Mouse (Mus musculus) hindbrain, embryonic 12.5 days (tissue): ENCODE measurements around the gene Tom1l1. TPM values are rescaled to one million over a fixed set of nuclear protein-coding genes. Genes with fewer than 3 reads are reported as not detected.
"Not testable (repeated sequence)": the region's sequence is repeated elsewhere in the genome, so short reads cannot be mapped to it uniquely, and the experiment has no call there.

Experiments
- ATAC-seq: fragments of 200-750 bp; cut with Nextera tagmentation; 2 replicates; pipeline ENCODE4 v1.8.0; 2017; ENCODE audit warnings: moderate TSS enrichment; ENCODE audit not compliant: low FRiP score
- H3K27ac ChIP-seq: fragments of 300-500 bp; sonication (generic); 2 replicates; pipeline ENCODE4 v1.5.1; 2016; ENCODE audit warnings: mild to moderate bottlenecking
- H3K27me3 ChIP-seq: fragments of 300-500 bp; sonication (generic); 2 replicates; pipeline ENCODE4 v1.6.1; 2016; ENCODE audit warnings: mild to moderate bottlenecking
- H3K36me3 ChIP-seq: fragments of 300-500 bp; sonication (generic); 2 replicates; pipeline ENCODE4 v1.6.1; 2016; ENCODE audit warnings: mild to moderate bottlenecking
- H3K4me1 ChIP-seq: fragments of 300-500 bp; sonication (generic); 2 replicates; pipeline ENCODE4 v1.6.1; 2016
- H3K4me2 ChIP-seq: fragments of 300-500 bp; sonication (generic); replicated peaks from 2 replicates; pipeline ENCODE4 v1.6.1; 2016; ENCODE audit warnings: mild to moderate bottlenecking
- H3K4me3 ChIP-seq: fragments of 300-500 bp; sonication (generic); 2 replicates; pipeline ENCODE4 v1.5.1; 2016; ENCODE audit warnings: mild to moderate bottlenecking
- H3K9ac ChIP-seq: fragments of 300-500 bp; sonication (generic); 2 replicates; pipeline ENCODE4 v1.6.1; 2016; ENCODE audit warnings: mild to moderate bottlenecking, moderate library complexity
- H3K9me3 ChIP-seq: fragments of 300-500 bp; sonication (generic); replicated peaks from 2 replicates; pipeline ENCODE4 v1.6.1; 2016; ENCODE audit warnings: mild to moderate bottlenecking
- WGBS: fragments of 180-500 bp; shearing (Covaris S2); methylation state at CpG from one replicate; pipeline ENCODE4 v1.1.7; 2016; 5-methylcytosine and 5-hydroxymethylcytosine counted together
- polyA plus RNA-seq: library from polyadenylated mRNA; unstranded; fragments of >200 nt; fragmentation: Nextera tagmentation; extraction: Ambion mirVana; gene quantifications from 2 replicates; pipeline ENCODE4 v1.2.1, GENCODE M21; 2016

The Tom1l1 gene
- 15.5 and 17.0 TPM in 2 replicates for polyA plus RNA-seq

GRCm38 (mm10) chr11:90687460-90688416, at the start of gene Tom1l1:
TSS of gene Tom1l1 (minus strand) at chr11:90688366.
- no peaks in the 10 kb centered on the region for H3K9me3 ChIP-seq
- 7% methylated on average over 47 of the region's 47 CpGs for WGBS
- H3K4me1 ChIP-seq: peaks cover 2% of the 10 kb centered on the region; the same call in 1 of the 2 replicates
- no peak within 1 kb of the TSS; the same call in 1 of the 2 replicates for H3K27ac ChIP-seq
- H3K9ac ChIP-seq: peak within 1 kb of the TSS; percentile 65
- peak within 1 kb of the TSS; percentile 91 for H3K4me2 ChIP-seq
- H3K27me3 ChIP-seq: peaks cover 8% of the 10 kb centered on the region; the same call in 1 of the 2 replicates
- H3K36me3 ChIP-seq: no peaks in the 10 kb centered on the region
- H3K4me3 ChIP-seq: peak within 1 kb of the TSS; percentile 58
- ATAC-seq: peak; percentile 90

DNA sequence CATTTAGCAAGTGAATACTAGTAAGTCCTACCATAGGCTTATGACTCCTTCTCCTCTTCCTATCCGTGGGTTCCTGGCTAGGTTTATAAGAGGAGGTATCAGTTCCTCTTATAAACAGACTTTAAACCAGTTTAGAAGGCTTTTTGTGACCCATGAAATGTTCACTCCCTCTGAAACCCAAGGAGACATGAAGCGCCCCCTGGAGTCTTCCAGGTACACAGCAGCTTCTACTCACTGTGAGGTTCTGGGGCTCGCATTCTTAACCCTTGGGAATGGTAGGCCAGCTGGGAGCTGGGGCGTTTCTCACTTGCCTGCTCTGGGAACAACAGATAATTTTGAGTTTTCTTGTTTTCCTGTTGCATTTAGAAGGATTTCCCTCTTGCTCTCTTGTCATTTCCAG, 45.4 kb upstream of the Tom1l1 start:
- no peak for ATAC-seq
- Histone ChIP-seq H3K9me3 (no peaks in the 10 kb centered on the region), H3K4me3 (no peak overlapping the region), H3K4me1 (no peaks in the 10 kb centered on the region), H3K36me3 (no peaks in the 10 kb centered on the region), H3K9ac (no peak overlapping the region), H3K4me2 (no peak overlapping the region), H3K27me3 (no peaks in the 10 kb centered on the region), H3K27ac (no peak overlapping the region)
- WGBS: 76% methylated on average over 4 of the region's 4 CpGs

DNA sequence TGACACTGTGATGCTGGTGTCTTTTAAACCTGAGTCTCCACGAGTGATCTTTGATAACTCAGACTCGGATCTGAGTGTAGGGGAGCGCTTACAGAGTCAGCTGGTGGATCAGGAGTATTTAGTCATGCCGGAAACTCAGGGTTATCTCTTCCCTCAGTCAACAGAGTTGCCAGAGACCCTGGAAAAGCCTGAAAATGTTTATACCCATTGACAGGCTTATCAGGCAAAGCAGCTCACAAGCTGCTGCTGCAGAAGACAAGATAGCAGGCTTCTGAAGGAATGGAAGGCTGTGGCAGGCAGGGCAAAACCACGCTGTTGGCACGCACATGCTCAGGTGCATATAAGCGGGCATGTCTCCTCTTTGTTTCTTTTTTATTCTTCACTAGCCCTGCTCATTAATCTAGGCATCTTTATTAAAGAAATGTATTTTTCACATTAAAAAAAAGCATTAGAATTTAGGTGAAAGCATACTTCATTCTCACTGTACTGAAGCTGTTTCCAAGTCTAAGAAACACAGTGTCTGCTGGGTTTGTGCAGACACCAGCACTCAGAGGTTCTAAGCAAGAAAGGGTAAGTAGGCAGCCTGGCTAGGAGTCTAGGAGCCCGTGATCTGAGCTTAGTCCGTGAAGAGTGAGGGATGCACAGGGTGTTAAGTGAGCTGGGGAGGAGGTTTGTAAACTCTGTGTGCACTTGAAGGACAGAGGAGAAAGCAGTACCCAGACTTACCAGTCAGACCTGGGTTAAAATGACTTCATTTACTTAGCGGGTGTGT, 39.4 kb upstream of the Tom1l1 start:
- H3K4me1 ChIP-seq: 0 out of 2 replicates have a peak, but pooled peaks cover 2% of the 10 kb centered on the region
- H3K4me2 ChIP-seq: no peak overlapping the region
- no peaks in the 10 kb centered on the region for H3K36me3 ChIP-seq
- 85% methylated on average over 10 of the region's 10 CpGs for WGBS
- no peak overlapping the region for H3K4me3 ChIP-seq
- H3K27me3 ChIP-seq: 0 out of 2 replicates have a peak, but pooled peaks cover 2% of the 10 kb centered on the region
- H3K9me3 ChIP-seq: no peaks in the 10 kb centered on the region
- H3K9ac ChIP-seq: no peak overlapping the region
- H3K27ac ChIP-seq: no peak overlapping the region
- ATAC-seq: no peak

DNA sequence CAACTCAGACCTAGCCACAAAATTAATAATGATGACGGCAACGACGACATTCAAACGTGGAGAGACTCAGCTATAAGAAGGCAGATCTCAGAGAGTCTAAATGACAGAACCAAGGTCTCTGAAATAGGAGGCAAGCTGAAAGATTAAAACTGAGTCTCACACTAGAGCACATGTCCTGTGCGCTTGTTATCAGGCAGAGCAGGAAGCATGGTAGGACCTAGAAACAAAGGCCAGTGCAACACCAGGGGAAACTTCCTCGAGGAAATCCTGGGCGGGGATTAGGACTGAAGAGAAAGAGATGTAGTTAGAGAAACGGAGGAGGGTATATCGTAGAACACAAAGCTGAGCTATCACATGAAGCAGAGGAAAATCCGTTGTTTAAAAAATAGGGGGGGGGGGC, 38.6 kb upstream of the Tom1l1 start:
- H3K4me3 ChIP-seq: no peak overlapping the region
- H3K9ac ChIP-seq: no peak overlapping the region
- H3K4me1 ChIP-seq: 0 out of 2 replicates have a peak, but pooled peaks cover 2% of the 10 kb centered on the region
- H3K9me3 ChIP-seq: no peaks in the 10 kb centered on the region
- 88% methylated on average over 10 of the region's 10 CpGs for WGBS
- no peak for ATAC-seq
- H3K36me3 ChIP-seq: no peaks in the 10 kb centered on the region
- 0 out of 2 replicates have a peak, but pooled peaks cover 2% of the 10 kb centered on the region for H3K27me3 ChIP-seq
- no peak overlapping the region for H3K4me2 ChIP-seq
- no peak overlapping the region for H3K27ac ChIP-seq

DNA sequence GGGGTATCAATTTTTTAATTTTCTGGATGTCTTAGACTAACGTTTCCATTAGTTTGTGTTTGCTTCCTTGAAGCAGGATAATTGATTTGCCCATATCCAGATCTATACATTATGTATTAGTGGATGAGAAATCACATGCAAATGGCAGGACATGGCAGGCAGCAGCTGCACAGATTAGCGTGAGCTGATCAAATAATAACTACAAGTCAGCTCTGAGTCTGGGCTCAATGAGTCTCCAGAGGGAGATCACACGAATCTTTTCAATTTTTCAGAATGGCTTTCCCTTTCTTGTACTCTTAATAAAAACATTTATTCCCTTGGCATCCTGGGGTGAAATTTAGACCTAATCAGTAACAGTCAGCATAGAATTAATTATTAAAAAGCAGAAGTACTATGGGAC, 34.1 kb upstream of the Tom1l1 start:
- Histone ChIP-seq H3K9me3 (no peaks in the 10 kb centered on the region), H3K9ac (no peak overlapping the region), H3K27me3 (0 out of 2 replicates have a peak, but pooled peaks cover 2% of the 10 kb centered on the region), H3K4me2 (no peak overlapping the region), H3K27ac (no peak overlapping the region), H3K36me3 (no peaks in the 10 kb centered on the region), H3K4me3 (no peak overlapping the region), H3K4me1 (0 out of 2 replicates have a peak, but pooled peaks cover 2% of the 10 kb centered on the region)
- peak; percentile 88 for ATAC-seq
- 39% methylated on average over 3 of the region's 3 CpGs for WGBS

- Histone ChIP-seq H3K27ac (no peak overlapping the region), H3K4me1 (0 out of 2 replicates have a peak, but pooled peaks cover 2% of the 10 kb centered on the region), H3K36me3 (no peaks in the 10 kb centered on the region), H3K9me3 (no peaks in the 10 kb centered on the region), H3K27me3 (no peaks in the 10 kb centered on the region), H3K9ac (no peak overlapping the region), H3K4me2 (no peak overlapping the region), H3K4me3 (no peak overlapping the region)
- ATAC-seq: no peak
- WGBS: 95% methylated on average over 3 of the region's 3 CpGs
These were observed 29.6 kb upstream of the Tom1l1 start for GRCm38 (mm10) chr11:90717719-90718118.

DNA sequence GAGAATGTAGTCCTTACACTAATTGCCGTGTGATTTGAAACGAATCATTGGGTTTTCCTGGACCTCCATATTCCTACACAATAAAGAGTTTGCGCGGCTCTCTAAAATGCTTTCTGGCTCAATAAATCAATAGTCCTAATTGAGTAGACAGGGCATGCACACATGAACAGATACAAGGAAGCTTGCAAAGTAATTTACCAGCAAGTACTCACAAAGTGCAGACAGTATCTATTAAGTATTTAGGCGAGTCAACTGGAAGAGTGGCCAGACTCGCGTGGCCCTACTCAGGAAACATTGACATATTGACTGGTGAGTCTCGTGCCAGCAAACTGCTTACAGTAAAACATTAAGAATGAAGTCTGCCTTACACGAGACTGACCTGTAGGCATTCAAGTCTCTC, 23.4 kb upstream of the Tom1l1 start:
- H3K27me3 ChIP-seq: no peaks in the 10 kb centered on the region
- H3K4me2 ChIP-seq: no peak overlapping the region
- H3K4me1 ChIP-seq: no peaks in the 10 kb centered on the region
- H3K4me3 ChIP-seq: no peak overlapping the region
- no peaks in the 10 kb centered on the region for H3K36me3 ChIP-seq
- H3K9ac ChIP-seq: no peak overlapping the region
- WGBS: 79% methylated on average over 9 of the region's 9 CpGs
- no peak for ATAC-seq
- no peak overlapping the region for H3K27ac ChIP-seq
- no peaks in the 10 kb centered on the region for H3K9me3 ChIP-seq

- not testable (repeated sequence) for ATAC-seq, H3K27me3 ChIP-seq, H3K4me2 ChIP-seq, H3K4me1 ChIP-seq, H3K9ac ChIP-seq, H3K27ac ChIP-seq, H3K4me3 ChIP-seq, H3K36me3 ChIP-seq, H3K9me3 ChIP-seq
- 90% methylated on average over 1 of the region's 1 CpGs for WGBS
These were observed 19.0 kb upstream of the Tom1l1 start for GRCm38 (mm10) chr11:90707134-90707533.

DNA sequence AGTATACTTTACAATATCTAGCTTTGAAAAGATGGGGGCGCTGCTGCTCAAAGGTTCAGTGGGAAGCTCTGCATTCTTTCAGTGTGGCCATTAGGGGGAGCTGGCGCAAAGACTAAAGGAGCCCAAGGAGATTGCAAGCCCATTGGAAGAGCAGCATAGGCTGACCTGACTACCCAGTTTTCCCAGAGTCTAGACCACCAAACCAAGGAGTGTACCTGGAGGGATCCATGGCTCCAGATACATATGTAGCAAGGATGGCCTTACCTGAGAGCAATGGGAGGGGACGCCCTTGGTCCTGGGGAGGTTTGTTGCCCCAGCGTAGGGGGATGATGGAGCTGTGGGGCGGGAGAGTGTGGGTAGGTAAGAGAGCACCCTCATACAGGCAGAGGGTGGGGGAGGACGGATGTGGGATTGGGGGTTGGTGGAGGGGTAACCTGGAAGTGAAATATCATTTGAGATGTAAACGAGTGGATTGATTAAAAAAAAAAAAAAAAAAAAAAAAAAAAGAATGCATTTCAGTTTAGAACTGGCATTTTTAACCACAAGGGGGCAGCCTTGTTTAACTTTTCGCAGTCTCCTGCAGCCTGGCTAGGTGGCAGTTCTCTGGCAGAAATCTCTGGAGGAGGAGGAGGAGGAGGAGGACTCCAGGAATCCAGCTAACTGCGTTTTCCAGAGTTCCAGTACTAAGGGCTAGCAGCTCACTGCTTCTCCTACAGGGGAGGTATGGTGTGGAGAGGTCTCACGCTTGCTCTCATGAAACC, 9.5 kb upstream of the Tom1l1 start:
- peak; percentile 84 for ATAC-seq
- Histone ChIP-seq H3K36me3 (no peaks in the 10 kb centered on the region), H3K9me3 (no peaks in the 10 kb centered on the region), H3K4me3 (no peak overlapping the region), H3K27me3 (no peaks in the 10 kb centered on the region), H3K27ac (no peak overlapping the region), H3K4me1 (no peaks in the 10 kb centered on the region), H3K4me2 (peak overlapping the region; percentile 40), H3K9ac (no peak overlapping the region)
- 21% methylated on average over 10 of the region's 10 CpGs for WGBS

DNA sequence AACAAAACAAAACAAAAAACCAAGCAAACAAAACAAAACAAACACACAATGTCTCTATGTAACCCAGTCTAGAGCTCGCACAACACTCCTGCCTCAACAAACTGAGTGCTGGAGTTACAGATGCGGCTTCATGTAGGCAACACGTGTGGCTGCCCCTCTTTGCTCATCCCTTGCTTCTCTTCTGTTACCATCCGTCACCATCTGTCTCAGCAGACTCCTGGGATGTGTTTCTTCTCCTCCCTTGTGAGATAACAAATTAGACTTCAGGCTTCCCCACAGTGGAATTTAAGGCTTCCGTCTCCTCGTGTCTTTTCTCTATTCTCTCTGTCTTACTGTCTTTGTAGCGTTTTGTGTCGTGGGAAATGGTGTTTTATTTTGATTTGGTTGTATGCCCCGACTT, 7.6 kb upstream of the Tom1l1 start:
- Histone ChIP-seq H3K36me3 (no peaks in the 10 kb centered on the region), H3K27me3 (no peaks in the 10 kb centered on the region), H3K9ac (no peak overlapping the region), H3K9me3 (no peaks in the 10 kb centered on the region), H3K4me2 (no peak overlapping the region), H3K27ac (no peak overlapping the region), H3K4me3 (no peak overlapping the region), H3K4me1 (no peaks in the 10 kb centered on the region)
- 54% methylated on average over 9 of the region's 9 CpGs for WGBS
- no peak for ATAC-seq

DNA sequence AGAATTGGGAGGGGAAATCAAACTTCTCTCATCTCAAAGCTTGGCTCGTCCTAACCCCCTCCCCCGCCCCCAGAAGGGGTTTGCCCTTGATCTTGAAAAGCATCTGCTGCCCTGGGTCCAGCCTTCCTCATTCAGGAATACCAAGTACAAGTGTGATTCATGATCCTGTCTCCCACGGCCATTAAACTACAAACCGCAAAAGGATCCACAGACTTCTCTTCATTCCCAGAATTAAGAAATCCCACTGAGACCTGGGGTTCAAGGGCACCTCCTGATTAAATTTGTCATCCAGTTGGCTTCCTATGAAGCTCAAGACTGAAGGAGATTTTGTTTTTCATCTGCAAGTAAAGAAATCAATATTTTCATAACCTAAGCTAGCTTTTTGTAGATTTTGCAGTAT, 6.0 kb upstream of the Tom1l1 start:
- Histone ChIP-seq H3K4me3 (no peak overlapping the region), H3K9ac (no peak overlapping the region), H3K4me1 (0 out of 2 replicates have a peak, but pooled peaks cover 2% of the 10 kb centered on the region), H3K27ac (no peak overlapping the region), H3K36me3 (no peaks in the 10 kb centered on the region), H3K4me2 (no peak overlapping the region), H3K27me3 (no peaks in the 10 kb centered on the region), H3K9me3 (no peaks in the 10 kb centered on the region)
- ATAC-seq: no peak
- WGBS: 59% methylated on average over 4 of the region's 4 CpGs
